Mouse (Mus musculus) kidney, postnatal 10 days (tissue): Measurements from ENCODE around the gene Mindy1.

Experiments
- DNase-seq: peaks from one replicate; pipeline ENCODE4 v3.0.0; 2021; ENCODE audit warnings: mixed read lengths

Mindy1 gene

GRCm38 (mm10) chr3:95269789-95270188 lies 11.4 kb upstream of the Mindy1 start:
- DNase-seq: no peak

- no peak for DNase-seq
Measured at GRCm38 (mm10) chr3:95270766-95271364, 10.3 kb upstream of the Mindy1 start.

- DNase-seq: no peak
Measured at GRCm38 (mm10) chr3:95273471-95273870, 7.7 kb upstream of the Mindy1 start.

GRCm38 (mm10) chr3:95274453-95274852 lies 6.7 kb upstream of the Mindy1 start:
- no peak for DNase-seq

- DNase-seq: no peak
Measured at GRCm38 (mm10) chr3:95275161-95275560, 6.0 kb upstream of the Mindy1 start.

- no peak for DNase-seq
Measured at GRCm38 (mm10) chr3:95276428-95276934, 4.7 kb upstream of the Mindy1 start.

- peak; percentile 53 for DNase-seq
Measured at GRCm38 (mm10) chr3:95277149-95277551, 4.0 kb upstream of the Mindy1 start.

- peak; percentile 59 for DNase-seq
Measured at GRCm38 (mm10) chr3:95280747-95281146, 398 bp upstream of the Mindy1 start.

- DNase-seq: peak; percentile 49
Measured at GRCm38 (mm10) chr3:95282381-95282864, 1.3 kb downstream of the Mindy1 start.

- DNase-seq: peak; percentile 89
Measured at GRCm38 (mm10) chr3:95282865-95283588, 1.9 kb downstream of the Mindy1 start.

GRCm38 (mm10) chr3:95283589-95283941 lies 2.4 kb downstream of the Mindy1 start:
- DNase-seq: no peak

GRCm38 (mm10) chr3:95284062-95284461 lies 2.9 kb downstream of the Mindy1 start:
- DNase-seq: no peak

- no peak for DNase-seq
Measured at GRCm38 (mm10) chr3:95284501-95285281, 3.5 kb downstream of the Mindy1 start.

GRCm38 (mm10) chr3:95285390-95285789 lies 4.2 kb downstream of the Mindy1 start:
- no peak for DNase-seq

GRCm38 (mm10) chr3:95286011-95286410 lies 4.9 kb downstream of the Mindy1 start:
- no peak for DNase-seq

- DNase-seq: no peak
Measured at GRCm38 (mm10) chr3:95286510-95286909, 5.4 kb downstream of the Mindy1 start.

- peak; percentile 49 for DNase-seq
Measured at GRCm38 (mm10) chr3:95287541-95287940, 6.4 kb downstream of the Mindy1 start.

- DNase-seq: no peak
Measured at GRCm38 (mm10) chr3:95289419-95289818, 8.3 kb downstream of the Mindy1 start.

GRCm38 (mm10) chr3:95290156-95290555 lies 9.0 kb downstream of the Mindy1 start:
- DNase-seq: no peak

- no peak for DNase-seq
Measured at GRCm38 (mm10) chr3:95291041-95291440, 9.9 kb downstream of the Mindy1 start.

- DNase-seq: no peak
Measured at GRCm38 (mm10) chr3:95292899-95293298, 11.8 kb downstream of the Mindy1 start.

- peak; percentile 45 for DNase-seq
Measured at GRCm38 (mm10) chr3:95293537-95293936, 12.4 kb downstream of the Mindy1 start.

GRCm38 (mm10) chr3:95294316-95294715 lies 13.2 kb downstream of the Mindy1 start:
- no peak for DNase-seq
